Mouse (Mus musculus): ENCODE results near the gene Add2. TPM values are rescaled to one million over a fixed set of nuclear protein-coding genes. Genes with fewer than 3 reads are reported as not detected.
A peak's percentile ranks its signal among the peaks of the same experiment; 100 is the strongest.
"Not testable (repeated sequence)": the region's sequence is repeated elsewhere in the genome, so short reads cannot be mapped to it uniquely, and the experiment has no call there.

Gene Add2
- polyA plus RNA-seq (2016; fragmentation: Nextera tagmentation; extraction: Ambion mirVana): 10.8 and 12.3 TPM in 2 replicates

GRCm38 (mm10) chr6:86028601-86029322 is at the start of gene Add2:
Gene Add2, plus strand, starts transcription at chr6:86028681.
- WGBS: 1% methylated on average over 56 of the region's 56 CpGs
- peaks cover 7% of the 10 kb centered on the region; the same call in 1 of the 2 replicates for H3K4me1 ChIP-seq (replicated peaks)
- peak within 1 kb of the TSS; percentile 97 for H3K4me2 ChIP-seq
- peak within 1 kb of the TSS; percentile 64 for H3K9ac ChIP-seq
- H3K27ac ChIP-seq (ENCODE audit: poor library complexity, severe bottlenecking): no peak within 1 kb of the TSS
- peak within 1 kb of the TSS; percentile 52 for H3K4me3 ChIP-seq
- ATAC-seq (ENCODE audit: insufficient number of reproducible peaks, low FRiP score): peak; percentile 55
- H3K9me3 ChIP-seq (replicated peaks): no peaks in the 10 kb centered on the region
- no peaks in the 10 kb centered on the region for H3K36me3 ChIP-seq
- peaks cover 51% of the 10 kb centered on the region for H3K27me3 ChIP-seq (replicated peaks)

GRCm38 (mm10) chr6:85978736-85979135 is 49.7 kb upstream of the Add2 start:
- ATAC-seq (ENCODE audit: insufficient number of reproducible peaks, low FRiP score); H3K27me3 ChIP-seq (replicated peaks); H3K36me3 ChIP-seq; H3K4me1 ChIP-seq (replicated peaks); H3K27ac ChIP-seq (ENCODE audit: poor library complexity, severe bottlenecking); H3K9ac ChIP-seq; H3K4me2 ChIP-seq; H3K4me3 ChIP-seq: not testable (repeated sequence)
- H3K9me3 ChIP-seq (replicated peaks): peaks cover 11% of the 10 kb centered on the region
- whole genome bisulfite sequencing: 73% methylated on average over 4 of the region's 4 CpGs

DNA sequence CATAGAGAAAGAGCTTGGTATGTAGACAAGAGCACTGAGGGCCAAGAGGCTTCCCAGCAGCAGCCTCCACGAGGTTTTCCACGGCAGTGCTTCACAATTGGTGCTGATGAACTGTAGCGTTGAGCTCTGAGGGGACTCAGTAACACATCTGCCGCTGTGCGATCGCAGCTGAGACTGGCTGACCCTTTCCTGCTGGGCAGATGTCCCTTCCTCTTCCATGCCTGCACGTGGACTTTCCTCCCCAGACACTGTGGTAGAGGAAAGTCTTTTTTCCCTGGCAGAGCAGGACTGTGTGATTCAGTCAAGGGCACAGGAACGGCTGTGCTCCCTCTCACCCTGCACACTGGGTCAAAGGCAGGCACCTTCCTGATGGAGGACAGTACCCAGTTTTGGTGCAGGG is 44.1 kb upstream of the Add2 start:
- 78% methylated on average over 8 of the region's 8 CpGs for WGBS
- Histone ChIP-seq H3K9me3 (replicated peaks) (no peaks in the 10 kb centered on the region), H3K4me3 (no peak overlapping the region), H3K4me2 (no peak overlapping the region), H3K9ac (no peak overlapping the region), H3K27ac (ENCODE audit: poor library complexity, severe bottlenecking) (no peak overlapping the region), H3K4me1 (replicated peaks) (no peaks in the 10 kb centered on the region), H3K27me3 (replicated peaks) (no peaks in the 10 kb centered on the region), H3K36me3 (no peaks in the 10 kb centered on the region)
- ATAC-seq (ENCODE audit: insufficient number of reproducible peaks, low FRiP score): no peak

DNA sequence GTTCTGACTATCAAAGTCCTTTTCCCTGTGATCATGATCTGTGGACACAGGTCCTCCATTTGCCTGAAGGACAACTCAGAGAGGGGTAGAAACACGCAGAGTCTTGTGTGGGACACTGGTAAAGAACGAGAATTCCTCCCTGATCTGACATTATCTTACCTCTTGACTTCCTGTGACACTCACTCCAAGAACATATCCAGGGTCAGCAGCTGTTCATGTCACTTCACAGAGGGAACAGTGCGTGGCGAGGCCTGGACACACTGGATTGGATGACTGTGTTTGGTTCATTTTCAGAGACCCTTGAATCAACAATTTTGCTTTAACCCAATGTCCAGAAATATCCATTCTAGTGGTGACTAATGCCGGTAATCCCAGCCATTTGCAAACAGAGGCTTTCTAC is 38.9 kb upstream of the Add2 start:
- H3K27me3 ChIP-seq (replicated peaks); H3K9ac ChIP-seq; ATAC-seq (ENCODE audit: insufficient number of reproducible peaks, low FRiP score); H3K9me3 ChIP-seq (replicated peaks); H3K27ac ChIP-seq (ENCODE audit: poor library complexity, severe bottlenecking); H3K4me2 ChIP-seq; H3K36me3 ChIP-seq; H3K4me3 ChIP-seq; H3K4me1 ChIP-seq (replicated peaks): not testable (repeated sequence)
- WGBS: 63% methylated on average over 5 of the region's 5 CpGs

GRCm38 (mm10) chr6:85990774-85991173 is 37.7 kb upstream of the Add2 start:
- H3K27me3 ChIP-seq (replicated peaks); H3K9ac ChIP-seq; H3K9me3 ChIP-seq (replicated peaks); H3K36me3 ChIP-seq; H3K4me2 ChIP-seq; H3K4me1 ChIP-seq (replicated peaks); H3K27ac ChIP-seq (ENCODE audit: poor library complexity, severe bottlenecking); ATAC-seq (ENCODE audit: insufficient number of reproducible peaks, low FRiP score); H3K4me3 ChIP-seq: not testable (repeated sequence)
- 85% methylated on average over 5 of the region's 5 CpGs for WGBS

DNA sequence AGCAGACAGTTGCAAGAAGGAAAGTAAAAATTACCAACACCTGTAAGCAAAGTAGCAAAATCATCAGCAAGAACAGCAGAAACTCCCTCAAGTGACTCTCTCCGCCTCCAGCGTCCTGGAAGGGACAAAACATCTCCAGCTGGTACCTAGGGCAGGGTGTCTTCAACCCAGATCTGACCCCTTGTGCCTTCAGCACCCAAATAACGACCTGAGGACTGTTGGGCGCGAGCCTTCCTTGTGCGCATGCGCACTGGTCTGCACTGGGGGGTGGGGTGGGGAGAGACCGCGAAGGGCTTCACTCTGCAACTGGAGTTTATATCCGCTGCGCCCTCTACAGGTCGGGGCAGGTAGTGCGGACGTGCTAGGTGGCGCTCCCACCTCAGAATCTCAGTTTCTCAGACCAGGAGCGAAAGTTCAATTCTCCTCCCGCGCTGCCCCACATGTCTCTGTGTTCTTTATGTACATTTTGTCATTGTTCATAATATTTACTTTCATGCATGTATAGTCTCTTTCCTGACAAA is 25.0 kb upstream of the Add2 start:
- Histone ChIP-seq H3K9me3 (replicated peaks) (0 out of 2 replicates have a peak, but pooled peaks cover 3% of the 10 kb centered on the region), H3K36me3 (no peaks in the 10 kb centered on the region), H3K4me2 (no peak overlapping the region), H3K4me1 (replicated peaks) (no peaks in the 10 kb centered on the region), H3K27me3 (replicated peaks) (no peaks in the 10 kb centered on the region), H3K4me3 (no peak overlapping the region), H3K9ac (no peak overlapping the region), H3K27ac (ENCODE audit: poor library complexity, severe bottlenecking) (no peak overlapping the region)
- ATAC-seq (ENCODE audit: insufficient number of reproducible peaks, low FRiP score): no peak
- WGBS: 70% methylated on average over 18 of the region's 18 CpGs

DNA sequence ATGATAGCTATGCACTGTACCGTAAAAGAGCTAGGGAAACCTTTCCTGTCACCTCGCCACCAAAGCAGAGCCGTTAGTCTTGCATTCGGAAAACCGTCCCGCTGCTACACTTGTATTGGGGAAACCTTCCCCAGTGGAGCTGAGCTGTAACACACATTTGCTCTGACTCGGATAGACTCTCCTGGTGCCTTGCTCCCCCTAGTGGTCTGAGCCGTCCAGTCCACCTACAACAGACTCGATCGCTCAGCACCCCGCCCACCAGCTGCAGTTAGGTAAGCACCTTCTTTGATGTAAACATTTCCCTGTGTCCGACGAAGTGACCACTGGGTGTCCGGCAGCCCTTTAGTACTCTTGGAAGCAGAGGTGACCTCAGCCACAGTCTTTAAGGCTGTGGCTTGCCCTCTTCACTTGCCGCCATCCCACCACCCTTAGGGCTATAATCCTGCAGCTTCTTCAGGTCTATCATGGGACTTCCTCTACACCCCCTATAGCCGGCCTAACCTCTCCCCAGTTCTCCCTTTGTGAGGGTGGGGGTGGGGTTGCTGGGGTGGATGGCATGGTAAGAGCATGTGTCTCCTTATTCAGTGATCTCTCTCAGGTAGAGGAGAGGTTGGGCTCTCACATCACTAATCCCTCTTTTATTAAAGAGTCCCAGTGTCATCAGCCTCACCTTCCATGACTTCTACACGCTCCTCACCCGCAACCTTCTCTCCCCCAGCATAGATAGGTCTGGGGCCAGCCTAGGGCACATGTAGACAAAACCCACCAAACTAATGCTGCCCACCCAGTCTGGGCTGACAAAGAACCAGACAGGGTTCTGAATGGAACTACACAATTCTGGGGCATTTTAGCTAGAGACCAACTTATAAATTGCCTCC is 24.0 kb upstream of the Add2 start:
- Histone ChIP-seq H3K4me3 (no peak overlapping the region), H3K4me1 (replicated peaks) (no peaks in the 10 kb centered on the region), H3K9ac (no peak overlapping the region), H3K4me2 (peak overlapping the region; percentile 63), H3K9me3 (replicated peaks) (0 out of 2 replicates have a peak, but pooled peaks cover 3% of the 10 kb centered on the region), H3K27me3 (replicated peaks) (no peaks in the 10 kb centered on the region), H3K36me3 (no peaks in the 10 kb centered on the region), H3K27ac (ENCODE audit: poor library complexity, severe bottlenecking) (no peak overlapping the region)
- WGBS: 10% methylated on average over 18 of the region's 18 CpGs
- ATAC-seq (ENCODE audit: insufficient number of reproducible peaks, low FRiP score): peak; percentile 80; the same call in 1 of the 2 replicates

DNA sequence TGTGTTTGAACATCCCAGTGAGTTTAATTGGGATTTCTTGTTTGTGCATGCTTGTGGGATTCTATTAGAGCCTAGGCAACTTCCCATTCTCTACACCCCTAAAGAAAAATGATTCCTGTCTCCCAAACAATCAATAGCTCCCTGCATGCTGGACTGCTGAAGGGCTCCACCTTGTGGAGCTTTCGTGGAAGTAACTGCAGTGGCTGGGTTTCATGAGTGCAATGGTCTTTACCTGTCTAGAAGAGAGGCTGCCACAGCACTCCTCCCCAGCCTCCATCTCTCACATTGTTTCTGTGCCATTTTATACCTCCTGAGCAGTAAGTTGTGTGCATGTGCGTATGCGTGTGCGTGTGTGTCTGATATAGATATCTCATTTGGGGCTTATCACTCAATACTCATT is 18.5 kb upstream of the Add2 start:
- no peak overlapping the region for H3K27ac ChIP-seq (ENCODE audit: poor library complexity, severe bottlenecking)
- no peak overlapping the region for H3K4me2 ChIP-seq
- H3K4me3 ChIP-seq: no peak overlapping the region
- H3K27me3 ChIP-seq (replicated peaks): no peaks in the 10 kb centered on the region
- no peak for ATAC-seq (ENCODE audit: insufficient number of reproducible peaks, low FRiP score)
- H3K9ac ChIP-seq: no peak overlapping the region
- WGBS: 33% methylated on average over 4 of the region's 4 CpGs
- H3K36me3 ChIP-seq: no peaks in the 10 kb centered on the region
- H3K9me3 ChIP-seq (replicated peaks): no peaks in the 10 kb centered on the region
- no peaks in the 10 kb centered on the region for H3K4me1 ChIP-seq (replicated peaks)

DNA sequence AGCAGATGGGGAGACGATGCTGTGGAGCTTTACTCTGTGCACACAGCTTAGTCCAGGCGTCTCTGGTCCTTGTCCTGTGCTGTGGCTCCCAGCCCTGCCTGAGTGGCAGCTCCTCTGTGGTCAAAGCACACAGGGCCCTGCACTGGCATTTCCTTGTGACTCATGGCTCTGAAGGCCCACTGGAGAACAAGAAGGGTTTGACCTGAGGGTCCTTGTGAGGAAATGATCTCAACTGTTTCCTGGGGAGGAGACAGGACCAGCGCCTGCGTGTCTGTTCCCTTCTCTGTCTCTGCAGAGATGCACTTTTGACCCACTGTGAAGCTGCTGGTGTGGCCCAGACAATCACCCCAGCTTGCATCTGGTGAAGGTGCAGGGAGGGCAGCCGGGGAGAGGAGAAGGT is 13.7 kb upstream of the Add2 start:
- WGBS: 39% methylated on average over 5 of the region's 5 CpGs
- not testable (repeated sequence) for H3K4me3 ChIP-seq; H3K9ac ChIP-seq; H3K9me3 ChIP-seq (replicated peaks); H3K27ac ChIP-seq (ENCODE audit: poor library complexity, severe bottlenecking); H3K27me3 ChIP-seq (replicated peaks); H3K36me3 ChIP-seq; H3K4me2 ChIP-seq; H3K4me1 ChIP-seq (replicated peaks)
- ATAC-seq (ENCODE audit: insufficient number of reproducible peaks, low FRiP score): peak; percentile 63; the same call in 1 of the 2 replicates

- no peak within 1 kb of the TSS for H3K4me3 ChIP-seq
- ATAC-seq (ENCODE audit: insufficient number of reproducible peaks, low FRiP score): no peak
- H3K27ac ChIP-seq (ENCODE audit: poor library complexity, severe bottlenecking): no peak within 1 kb of the TSS; the same call in 1 of the 2 replicates
- no peak within 1 kb of the TSS for H3K4me2 ChIP-seq
- H3K4me1 ChIP-seq (replicated peaks): peaks cover 9% of the 10 kb centered on the region; the same call in 1 of the 2 replicates
- no peaks in the 10 kb centered on the region for H3K9me3 ChIP-seq (replicated peaks)
- 75% methylated on average over 9 of the region's 9 CpGs for WGBS
- H3K9ac ChIP-seq: no peak within 1 kb of the TSS
- H3K36me3 ChIP-seq: no peaks in the 10 kb centered on the region
- no peaks in the 10 kb centered on the region for H3K27me3 ChIP-seq (replicated peaks)
Observed at GRCm38 (mm10) chr6:86015871-86016270, 12.6 kb upstream of the Add2 start, which contains the start of gene Figla. Gene Figla, plus strand, starts transcription at chr6:86016171.

GRCm38 (mm10) chr6:86016793-86017350 is 11.6 kb upstream of the Add2 start:
- H3K4me3 ChIP-seq: no peak overlapping the region
- H3K4me2 ChIP-seq: no peak overlapping the region
- no peaks in the 10 kb centered on the region for H3K36me3 ChIP-seq
- 75% methylated on average over 23 of the region's 23 CpGs for WGBS
- no peaks in the 10 kb centered on the region for H3K27me3 ChIP-seq (replicated peaks)
- no peak overlapping the region for H3K27ac ChIP-seq (ENCODE audit: poor library complexity, severe bottlenecking)
- no peaks in the 10 kb centered on the region for H3K9me3 ChIP-seq (replicated peaks)
- peaks cover 9% of the 10 kb centered on the region; the same call in 1 of the 2 replicates for H3K4me1 ChIP-seq (replicated peaks)
- no peak for ATAC-seq (ENCODE audit: insufficient number of reproducible peaks, low FRiP score)
- H3K9ac ChIP-seq: no peak overlapping the region
